Mouse (Mus musculus): ENCODE data around the gene Col5a1. TPM values are rescaled to one million over a fixed set of nuclear protein-coding genes. Genes with fewer than 3 reads are reported as not detected.

Gene Col5a1
- total RNA-seq, 2 experiments from 2014 or later: 132 to 140 TPM

GRCm38 (mm10) chr2:28031860-28032259, 145.6 kb downstream of the Col5a1 start:
- no peak for DNase-seq (ENCODE audit: low spot score in 2 of 2)

GRCm38 (mm10) chr2:28032469-28032868, 146.2 kb downstream of the Col5a1 start:
- no peak for DNase-seq (ENCODE audit: low spot score in 2 of 2)

DNA sequence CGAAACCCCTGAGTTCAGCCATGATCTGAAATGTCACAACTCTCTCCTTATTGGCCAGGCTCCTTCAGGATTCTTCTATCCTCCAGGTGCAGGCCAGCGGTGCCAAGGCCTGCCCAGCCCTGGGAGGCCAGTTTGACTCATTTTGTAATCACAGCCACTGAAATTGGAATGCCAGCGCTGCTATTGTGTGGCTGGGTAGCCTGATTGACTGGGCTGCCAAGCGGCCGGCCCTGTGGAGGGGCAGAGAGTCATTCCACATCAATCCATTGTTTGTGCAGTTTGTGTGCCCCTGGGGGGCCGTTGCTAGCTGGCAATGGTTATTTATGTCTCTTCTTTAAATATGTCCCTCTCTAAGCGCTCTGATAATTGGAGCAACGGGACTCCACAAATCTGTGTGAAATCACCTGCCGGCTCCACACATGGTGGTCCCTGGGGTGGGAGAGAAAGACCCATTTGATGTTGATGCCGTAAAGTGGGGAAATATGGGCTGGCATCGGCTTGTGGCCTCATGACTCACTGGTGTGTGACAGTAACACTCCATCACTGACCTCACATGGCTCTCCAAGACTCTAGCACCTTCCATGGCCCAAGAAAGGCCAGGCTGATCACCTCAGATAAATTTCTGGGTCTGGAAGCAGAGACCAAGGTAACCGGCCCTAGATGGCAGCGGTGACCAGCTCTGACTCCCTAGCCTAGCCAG, 147.9 kb downstream of the Col5a1 start:
- no peak for DNase-seq (ENCODE audit: low spot score in 2 of 2)

DNA sequence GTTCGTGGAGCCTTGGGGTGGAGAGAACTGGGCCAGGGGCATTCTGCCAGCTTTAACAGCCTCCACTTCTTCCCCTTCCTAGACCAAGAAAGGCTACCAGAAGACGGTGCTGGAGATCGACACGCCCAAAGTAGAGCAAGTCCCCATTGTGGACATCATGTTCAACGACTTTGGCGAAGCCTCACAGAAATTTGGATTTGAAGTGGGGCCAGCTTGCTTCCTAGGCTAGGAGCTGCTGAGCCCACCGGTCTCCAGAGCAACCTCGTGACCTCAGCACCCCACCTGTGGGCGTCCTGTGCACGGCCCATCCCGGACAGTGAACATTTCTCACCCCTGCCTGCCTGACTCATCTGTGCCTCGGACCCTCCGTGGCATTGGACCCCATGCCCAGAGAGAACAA, 150.6 kb downstream of the Col5a1 start:
- DNase-seq (ENCODE audit: low spot score in 2 of 2): no peak

DNA sequence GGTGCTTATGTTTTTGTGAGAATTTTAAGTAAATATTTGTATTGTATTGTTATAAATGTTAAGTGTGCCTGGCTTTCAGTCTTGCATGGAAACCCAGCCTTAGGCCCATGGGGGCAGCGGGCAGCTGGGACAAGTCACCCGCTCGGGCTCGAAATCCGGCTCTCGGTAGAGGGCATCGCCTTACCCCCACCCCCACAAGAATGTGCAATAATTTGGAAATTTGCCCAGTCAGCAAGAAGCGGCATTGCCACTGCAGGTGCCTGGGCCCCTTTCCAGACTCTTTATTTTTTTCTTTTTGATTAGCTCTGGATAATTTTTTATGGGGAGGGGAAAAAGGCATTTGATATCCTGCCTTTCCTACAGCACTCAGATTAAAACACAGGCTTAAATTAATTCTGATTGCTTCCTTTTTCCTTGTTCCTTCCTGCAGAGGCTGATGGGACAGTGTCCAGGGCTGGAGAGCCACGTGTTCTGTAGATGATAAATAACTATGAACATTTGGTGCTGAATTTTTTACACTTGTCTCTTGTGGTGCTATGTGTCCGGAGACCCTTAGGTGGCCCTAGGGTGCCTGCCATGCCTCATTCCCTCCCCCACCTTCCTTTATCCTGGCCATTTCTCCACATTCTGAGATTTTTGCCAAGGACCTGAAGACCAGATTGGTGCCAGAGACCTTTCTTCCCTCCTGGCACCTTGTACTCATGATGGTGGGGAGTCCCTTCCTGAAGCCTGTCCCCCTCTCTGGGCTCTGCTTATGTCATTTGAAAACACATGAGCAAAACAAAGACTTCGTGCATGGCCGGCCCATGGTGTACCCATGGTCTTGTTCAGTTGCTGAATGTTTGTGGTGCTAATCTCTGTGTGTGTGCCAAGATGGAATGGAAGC, 151.5 kb downstream of the Col5a1 start:
- DNase-seq (ENCODE audit: low spot score in 2 of 2): no peak

GRCm38 (mm10) chr2:28038391-28039096, 152.3 kb downstream of the Col5a1 start:
- no peak for DNase-seq (ENCODE audit: low spot score in 2 of 2)

- DNase-seq (ENCODE audit: low spot score in 2 of 2): no peak
Observed at GRCm38 (mm10) chr2:28039647-28040325, 153.6 kb downstream of the Col5a1 start.

DNA sequence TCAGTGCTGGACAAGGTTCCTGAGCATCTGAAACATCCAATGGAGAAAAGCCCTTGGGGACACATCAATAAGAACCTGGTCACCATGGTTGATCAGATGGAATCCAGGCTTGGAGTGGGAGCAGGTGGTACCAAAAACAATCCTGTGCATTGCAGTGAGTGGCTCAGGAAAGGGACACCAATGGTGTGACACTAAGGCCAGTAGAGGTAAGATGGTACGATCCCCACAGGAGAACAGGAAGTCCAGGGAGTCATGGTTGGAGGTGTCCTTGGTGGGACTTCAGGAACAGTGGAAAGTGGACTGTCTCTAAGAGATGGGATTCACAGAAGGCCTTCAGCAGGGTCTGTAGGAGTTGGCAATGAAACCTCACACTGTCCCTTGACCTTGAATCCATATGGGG, 154.2 kb downstream of the Col5a1 start:
- DNase-seq (ENCODE audit: low spot score in 2 of 2): no peak

GRCm38 (mm10) chr2:28044920-28045598, 158.8 kb downstream of the Col5a1 start:
- DNase-seq (ENCODE audit: low spot score in 2 of 2): no peak

DNA sequence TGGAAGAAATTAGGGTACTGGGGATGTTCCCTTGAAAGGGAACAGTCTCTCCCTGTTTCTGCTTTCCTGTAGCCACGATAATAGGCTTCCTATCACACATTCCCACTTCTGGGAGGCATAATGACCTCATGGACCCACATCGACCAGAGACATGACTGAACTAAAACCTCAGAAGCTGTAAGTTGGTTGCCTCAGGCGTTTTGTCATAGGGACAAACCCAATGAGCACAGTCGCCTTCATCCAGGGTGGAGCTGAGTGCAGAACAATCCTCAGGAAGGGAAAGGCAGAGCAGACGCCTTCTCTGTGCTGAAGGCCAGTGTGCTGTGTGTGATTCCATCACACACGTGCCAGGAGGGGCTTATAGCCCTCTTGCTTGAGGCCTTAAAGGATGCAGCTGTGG, 160.1 kb downstream of the Col5a1 start:
- no peak for DNase-seq (ENCODE audit: low spot score in 2 of 2)

- DNase-seq (ENCODE audit: low spot score in 2 of 2): no peak
Observed at GRCm38 (mm10) chr2:28047092-28047491, 160.9 kb downstream of the Col5a1 start.

DNA sequence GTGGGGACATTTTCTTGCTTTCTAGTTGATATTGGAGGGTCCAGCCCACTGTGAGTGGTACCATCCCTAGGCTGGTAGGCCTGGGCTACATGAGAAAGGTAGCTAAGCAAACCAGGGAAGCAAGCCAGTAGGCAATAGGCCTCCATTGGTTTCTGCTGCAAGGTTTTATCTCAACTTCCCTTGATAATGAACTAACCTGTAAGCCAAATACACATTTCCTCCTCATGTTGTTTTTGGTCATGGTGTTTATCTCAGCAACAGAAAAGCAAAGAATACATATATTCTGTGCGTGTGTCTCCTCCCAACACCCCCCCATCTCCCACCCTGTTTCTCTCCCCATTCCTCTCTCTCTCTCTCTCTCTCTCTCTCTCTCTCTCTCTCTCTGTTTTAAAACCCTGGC, 173.7 kb downstream of the Col5a1 start:
- no peak for DNase-seq (ENCODE audit: low spot score in 2 of 2)

DNA sequence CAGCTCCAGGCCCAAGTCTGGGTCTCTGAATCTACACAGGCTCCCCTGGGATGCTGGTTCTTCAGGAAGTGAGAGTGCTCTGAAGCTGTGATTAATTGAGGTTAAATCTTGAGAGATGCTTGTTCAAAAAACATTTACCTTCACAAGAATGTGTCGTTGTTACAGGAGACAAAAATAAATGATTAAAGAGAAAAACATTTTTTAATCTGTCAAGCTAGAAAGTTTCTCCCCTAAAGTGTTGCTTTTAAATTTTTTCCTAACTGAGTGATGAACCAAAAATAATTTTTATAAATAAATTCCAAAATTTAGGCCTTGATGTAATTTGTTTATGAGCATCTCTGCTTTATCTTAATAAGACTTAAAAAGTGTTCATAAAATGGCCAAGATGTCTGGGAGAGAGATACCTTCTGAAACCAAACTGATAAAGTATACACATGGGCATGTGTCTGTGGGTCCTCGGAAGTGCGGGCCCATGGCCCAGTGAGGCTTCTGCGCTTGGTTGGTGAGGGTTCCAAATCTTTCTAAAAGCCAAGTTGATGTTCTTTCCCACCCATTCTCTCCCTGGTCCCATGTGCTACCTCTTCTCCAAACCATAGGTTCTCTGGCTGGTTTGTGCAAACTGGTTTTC, 177.6 kb downstream of the Col5a1 start:
- no peak for DNase-seq (ENCODE audit: low spot score in 2 of 2)

DNA sequence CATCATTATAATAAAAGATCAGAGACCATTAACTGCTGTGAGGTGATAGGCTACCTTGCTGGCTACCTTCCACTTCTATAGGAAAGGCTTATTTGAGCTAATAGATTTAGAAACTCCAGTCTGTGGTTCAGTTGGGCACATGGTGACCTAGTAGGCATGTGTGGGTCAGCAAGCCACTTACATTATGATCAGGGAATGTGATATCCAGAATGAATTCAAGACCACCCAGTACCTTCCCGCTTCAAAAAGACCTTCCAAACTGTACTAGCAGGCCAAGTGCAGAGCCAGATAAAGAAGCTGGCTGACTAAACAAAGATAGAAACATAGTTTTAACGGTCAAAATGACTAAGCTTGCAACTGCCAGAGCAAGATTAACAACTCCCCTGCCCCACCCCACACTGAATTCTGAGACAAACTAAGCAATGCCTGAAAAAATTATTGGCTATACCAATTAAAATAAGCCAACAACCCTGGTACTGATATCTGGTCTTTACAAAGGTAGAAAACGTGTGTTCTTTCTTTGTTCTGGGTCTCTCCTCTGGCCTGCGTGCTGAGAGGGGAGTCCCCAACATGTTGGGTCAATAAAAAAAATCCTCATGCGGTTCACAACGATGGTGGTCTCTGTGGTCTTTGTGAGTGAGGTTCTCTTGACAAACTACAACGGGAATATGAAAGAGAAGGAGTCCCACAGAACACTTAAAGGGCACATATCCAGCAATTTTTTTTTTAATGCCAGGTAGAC, 178.3 kb downstream of the Col5a1 start:
- DNase-seq (ENCODE audit: low spot score in 2 of 2): no peak

DNA sequence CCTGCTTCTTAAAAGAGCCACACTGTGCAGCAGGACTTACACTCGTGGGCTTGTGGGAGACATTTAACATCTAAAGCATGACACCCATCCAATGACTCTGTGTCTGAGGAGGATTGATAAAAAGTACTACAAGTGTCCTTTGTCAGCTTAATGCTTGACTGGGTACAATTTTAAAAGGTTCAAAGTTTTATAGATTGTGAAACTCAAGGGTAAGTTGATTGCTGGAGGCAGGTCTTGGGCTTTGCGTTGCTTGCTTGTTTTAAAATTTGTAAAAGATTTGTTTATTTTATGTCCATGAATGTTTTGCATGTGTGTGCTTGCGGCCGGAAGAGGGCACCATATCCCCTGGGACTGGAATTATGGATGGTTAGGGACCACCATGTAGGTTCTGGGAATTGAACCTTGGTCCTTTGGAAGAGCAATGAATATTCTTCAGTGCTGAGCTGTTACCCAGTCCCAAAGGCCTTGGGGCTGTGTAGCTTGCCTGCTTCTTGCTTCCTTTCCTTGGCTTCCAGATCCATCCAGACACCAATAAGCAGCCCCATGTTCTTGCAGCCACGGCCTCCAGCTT, 178.9 kb downstream of the Col5a1 start:
- no peak for DNase-seq (ENCODE audit: low spot score in 2 of 2)

DNA sequence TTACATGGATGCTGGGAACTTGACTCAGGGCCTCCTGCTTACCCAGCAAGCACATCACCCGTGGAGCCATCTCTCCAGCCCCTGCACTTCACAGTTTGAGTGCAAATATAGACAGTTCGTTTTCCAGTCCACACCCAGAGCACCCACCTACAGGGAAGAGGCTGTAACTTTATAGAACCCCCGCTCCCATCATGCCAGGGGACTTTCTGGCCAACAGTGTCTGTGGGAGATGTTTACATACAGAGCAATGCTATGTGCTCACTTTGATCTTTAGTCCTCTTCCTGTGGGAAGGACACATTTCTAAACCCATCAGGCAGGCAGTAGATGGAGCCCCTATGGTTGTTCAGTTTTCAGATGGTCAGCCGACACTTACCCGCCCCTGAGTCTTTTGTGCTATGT, 180.5 kb downstream of the Col5a1 start:
- DNase-seq (ENCODE audit: low spot score in 2 of 2): no peak

- no peak for DNase-seq (ENCODE audit: low spot score in 2 of 2)
Observed at GRCm38 (mm10) chr2:28067175-28067574, 180.9 kb downstream of the Col5a1 start.

- DNase-seq (ENCODE audit: low spot score in 2 of 2): no peak
Observed at GRCm38 (mm10) chr2:28067821-28068536, 181.8 kb downstream of the Col5a1 start.

- no peak for DNase-seq (ENCODE audit: low spot score in 2 of 2)
Observed at GRCm38 (mm10) chr2:28068537-28068878, 182.3 kb downstream of the Col5a1 start.
